Mouse (Mus musculus): ENCODE measurements at regions not wholly inside any gene's neighbourhood (a gene's known extent, or its start where the extent isn't known, plus 50 kb on each side); places are given as distances from the start of the nearest gene placed in this dataset.

DNA sequence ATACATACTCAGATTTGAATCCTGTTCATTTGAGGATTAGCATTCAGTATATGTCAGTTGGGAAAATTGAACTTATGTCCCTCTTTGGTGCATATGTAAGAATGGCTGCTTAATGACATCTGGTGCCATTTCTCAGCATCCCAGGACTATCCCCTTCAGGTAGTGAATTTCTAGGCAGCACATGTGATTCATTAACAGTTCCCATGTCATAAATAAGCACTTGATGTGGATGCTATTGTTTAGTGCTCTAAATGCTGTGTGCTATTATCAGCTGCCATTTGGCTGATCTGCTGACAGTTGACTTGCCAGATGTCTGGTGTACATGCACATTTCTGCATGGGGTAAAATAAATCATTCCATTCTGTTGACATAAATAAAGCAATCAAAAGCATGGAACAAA is 467.0 kb upstream of the Cblb start:
- intact Hi-C loops (cut with DNase I): no loop called here
- no peak overlapping the region for H3K4me3 ChIP-seq
- no peak for TF ChIP-seq CTCF (IDR thresholded peaks at IDR 0.05)
- H3K27ac ChIP-seq: no peak overlapping the region
- no peak for DNase-seq (ENCODE audit: extremely low spot score in 1 of 2, low spot score in 2 of 2)

GRCm38 (mm10) chr16:51577915-51578593 is 453.0 kb upstream of the Cblb start:
- no peak for TF ChIP-seq CTCF (IDR thresholded peaks at IDR 0.05)
- Histone ChIP-seq H3K4me3 (no peak overlapping the region), H3K27ac (no peak overlapping the region)
- intact Hi-C loops (cut with DNase I): no loop called here
- DNase-seq (ENCODE audit: extremely low spot score in 1 of 2, low spot score in 2 of 2): no peak

DNA sequence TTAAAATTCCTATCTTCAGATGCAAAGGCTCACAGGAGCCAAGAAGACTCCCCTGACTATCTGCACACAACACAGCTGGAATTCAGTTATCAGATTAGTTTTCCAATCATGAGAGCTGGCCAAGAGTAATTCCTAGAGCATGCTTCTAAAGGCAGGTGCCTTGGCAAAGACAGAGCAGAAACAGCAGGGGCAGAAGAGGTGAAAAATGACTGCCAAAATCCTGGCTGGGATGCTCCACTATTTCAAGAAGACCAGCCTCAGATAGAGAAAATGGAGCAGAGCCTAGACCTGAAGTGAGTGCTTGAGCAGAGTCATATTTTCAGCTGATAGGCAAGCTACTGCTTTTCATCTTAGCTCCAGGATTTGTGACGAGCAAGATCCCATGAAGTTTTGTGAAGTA is 450.5 kb upstream of the Cblb start:
- Histone ChIP-seq H3K27ac (no peak overlapping the region), H3K4me3 (no peak overlapping the region)
- no peak for DNase-seq (ENCODE audit: extremely low spot score in 1 of 2, low spot score in 2 of 2)
- TF ChIP-seq CTCF (IDR thresholded peaks at IDR 0.05): no peak
- intact Hi-C loops (cut with DNase I): no loop called here

DNA sequence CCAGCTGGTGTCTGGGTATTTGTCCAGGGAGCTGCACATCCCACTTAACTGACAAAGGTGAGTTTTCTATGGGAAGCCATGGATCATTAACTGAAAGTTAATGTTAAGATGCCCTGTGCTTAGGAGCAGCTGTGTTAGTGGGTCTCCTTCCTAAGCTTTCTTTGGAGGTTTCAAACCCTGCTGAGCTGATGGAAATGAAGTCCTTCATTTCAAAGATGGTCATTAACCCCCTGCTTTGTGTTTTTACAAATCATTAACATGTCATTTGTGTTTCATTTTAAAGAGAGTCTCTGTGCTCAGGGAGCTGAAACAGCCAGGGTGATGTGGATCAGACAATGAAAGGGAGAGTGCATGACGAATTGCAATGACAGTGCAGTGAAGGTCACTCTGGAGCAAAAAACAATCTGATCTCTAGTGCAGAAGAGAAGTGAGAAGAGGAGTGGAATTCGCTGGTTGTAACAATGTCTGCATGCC is 441.1 kb upstream of the Cblb start:
- intact Hi-C loops (cut with DNase I): no loop called here
- H3K27ac ChIP-seq: no peak overlapping the region
- no peak for DNase-seq (ENCODE audit: extremely low spot score in 1 of 2, low spot score in 2 of 2)
- TF ChIP-seq CTCF (IDR thresholded peaks at IDR 0.05): no peak
- H3K4me3 ChIP-seq: no peak overlapping the region

DNA sequence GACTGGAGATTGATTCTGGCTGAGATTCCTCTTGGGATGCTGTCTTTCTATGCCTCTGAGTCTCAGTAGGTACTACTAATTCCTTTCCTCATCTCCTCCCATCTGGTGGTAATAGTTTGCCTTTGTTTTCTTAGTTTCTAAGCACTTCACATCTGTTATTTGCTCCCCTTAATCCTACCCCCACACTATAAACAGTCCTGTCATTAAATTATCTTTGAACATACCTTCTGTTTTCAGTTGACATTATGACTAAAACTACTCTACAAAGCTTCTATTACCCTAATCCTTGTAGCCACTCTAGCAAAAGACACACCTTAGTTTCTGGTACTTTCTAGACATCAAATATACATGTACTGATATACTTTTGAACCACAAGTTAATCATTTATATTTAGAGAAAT is 413.4 kb upstream of the Cblb start:
- DNase-seq (ENCODE audit: extremely low spot score in 1 of 2, low spot score in 2 of 2): no peak
- H3K27ac ChIP-seq: no peak overlapping the region
- no peak for TF ChIP-seq CTCF (IDR thresholded peaks at IDR 0.05)
- no peak overlapping the region for H3K4me3 ChIP-seq
- intact Hi-C loops (cut with DNase I): no loop called here

DNA sequence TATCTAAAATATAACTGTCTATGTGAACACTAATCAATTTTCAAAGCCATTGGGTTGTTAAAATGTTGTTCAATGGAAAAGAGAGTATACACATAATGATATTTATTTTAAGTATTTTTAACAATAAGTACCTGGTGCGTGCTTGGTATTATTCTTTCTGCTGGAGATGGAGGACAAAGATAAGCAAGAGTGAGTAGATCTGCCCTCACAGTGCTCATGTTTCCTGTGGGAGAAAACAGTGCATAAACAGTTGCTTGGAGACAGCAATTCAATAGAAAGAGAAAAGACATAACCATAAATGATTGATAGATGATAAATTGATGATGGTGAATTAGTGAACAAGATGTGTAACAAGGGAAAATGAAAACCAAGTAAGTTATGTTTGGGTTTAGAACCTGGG is 384.4 kb upstream of the Cblb start:
- H3K27ac ChIP-seq: no peak overlapping the region
- intact Hi-C loops (cut with DNase I): no loop called here
- H3K4me3 ChIP-seq: no peak overlapping the region
- no peak for TF ChIP-seq CTCF (IDR thresholded peaks at IDR 0.05)
- no peak for DNase-seq (ENCODE audit: extremely low spot score in 1 of 2, low spot score in 2 of 2)

GRCm38 (mm10) chr16:51650100-51650499 is 380.9 kb upstream of the Cblb start:
- DNase-seq (ENCODE audit: extremely low spot score in 1 of 2, low spot score in 2 of 2): no peak

DNA sequence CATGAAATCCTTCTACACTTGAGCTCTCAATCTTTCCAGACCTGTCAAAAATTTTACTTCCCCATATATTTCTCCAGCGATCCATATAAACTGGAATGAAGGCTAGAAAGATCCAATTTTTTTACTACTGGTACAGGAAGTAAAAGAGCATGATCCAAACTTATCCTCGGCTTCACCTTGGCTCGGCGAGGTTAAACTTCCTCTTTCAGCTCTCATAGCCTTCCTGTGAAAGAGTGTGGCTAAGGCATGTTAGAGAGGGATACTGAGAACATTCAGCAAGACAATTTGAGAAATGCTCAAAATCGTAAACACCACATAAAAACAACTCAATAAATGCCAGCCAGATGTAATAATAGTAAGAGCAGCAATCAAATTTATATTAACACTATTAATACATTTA is 380.3 kb upstream of the Cblb start:
- no peak for DNase-seq (ENCODE audit: extremely low spot score in 1 of 2, low spot score in 2 of 2)
- intact Hi-C loops (cut with DNase I): no loop called here
- TF ChIP-seq CTCF (IDR thresholded peaks at IDR 0.05): no peak
- Histone ChIP-seq H3K27ac (no peak overlapping the region), H3K4me3 (no peak overlapping the region)

More at GRCm38 (mm10) chr16:51650100-51650499, 380.9 kb upstream of the Cblb start:
- H3K4me3 ChIP-seq: no peak overlapping the region
- intact Hi-C loops (cut with DNase I): no loop called here
- H3K27ac ChIP-seq: no peak overlapping the region
- no peak for TF ChIP-seq CTCF (IDR thresholded peaks at IDR 0.05)

GRCm38 (mm10) chr16:51661693-51662092 is 369.3 kb upstream of the Cblb start:
- intact Hi-C loops (cut with DNase I): no loop called here

DNA sequence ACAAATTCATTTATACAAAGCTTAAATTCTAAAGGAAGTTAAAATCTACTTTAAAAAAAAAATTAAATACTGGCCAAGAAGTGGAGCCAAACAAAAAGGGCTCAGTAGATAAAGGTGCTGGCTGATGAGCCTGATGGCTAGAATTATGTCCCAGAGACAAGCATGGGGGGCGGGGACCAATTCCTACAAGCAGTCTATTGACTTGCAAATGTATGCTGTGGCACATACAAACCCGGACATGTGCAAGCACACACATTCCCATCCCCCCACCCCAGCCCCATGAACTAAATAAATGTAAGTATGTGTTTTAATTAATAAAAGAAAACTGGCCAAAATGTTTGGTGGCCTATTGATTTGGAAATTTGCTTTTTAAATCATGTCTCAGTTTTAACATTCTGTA is 366.7 kb upstream of the Cblb start:
- no peak overlapping the region for H3K4me3 ChIP-seq
- H3K27ac ChIP-seq: no peak overlapping the region
- intact Hi-C loops (cut with DNase I): no loop called here
- no peak for DNase-seq (ENCODE audit: extremely low spot score in 1 of 2, low spot score in 2 of 2)
- no peak for TF ChIP-seq CTCF (IDR thresholded peaks at IDR 0.05)

More at GRCm38 (mm10) chr16:51661693-51662092, 369.3 kb upstream of the Cblb start:
- Histone ChIP-seq H3K27ac (no peak overlapping the region), H3K4me3 (no peak overlapping the region)
- no peak for DNase-seq (ENCODE audit: extremely low spot score in 1 of 2, low spot score in 2 of 2)
- no peak for TF ChIP-seq CTCF (IDR thresholded peaks at IDR 0.05)

GRCm38 (mm10) chr16:51675101-51675500 is 355.9 kb upstream of the Cblb start:
- intact Hi-C loops (cut with DNase I): no loop called here
- H3K4me3 ChIP-seq: no peak overlapping the region
- no peak for DNase-seq (ENCODE audit: extremely low spot score in 1 of 2, low spot score in 2 of 2)
- no peak for TF ChIP-seq CTCF (IDR thresholded peaks at IDR 0.05)
- no peak overlapping the region for H3K27ac ChIP-seq

DNA sequence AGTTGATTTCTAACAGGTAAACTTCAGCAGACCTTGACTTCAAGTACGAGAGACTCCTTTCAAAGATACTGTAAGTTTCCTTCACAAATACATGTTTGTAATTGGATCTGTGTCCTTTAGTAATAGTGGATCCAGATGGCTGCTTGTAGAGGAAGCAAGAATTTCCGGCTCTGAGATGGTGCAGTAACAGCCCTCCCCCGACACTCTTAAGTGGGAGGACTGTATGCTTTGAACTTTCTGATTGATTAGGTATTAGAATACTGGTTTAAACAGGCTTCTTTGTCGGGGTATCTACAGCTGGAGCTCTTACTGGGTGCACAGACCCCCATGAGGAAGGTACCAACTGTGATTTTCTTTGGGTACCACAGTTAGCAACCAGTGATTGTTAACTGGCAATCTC is 355.0 kb upstream of the Cblb start:
- no peak for DNase-seq (ENCODE audit: extremely low spot score in 1 of 2, low spot score in 2 of 2)
- no peak overlapping the region for H3K27ac ChIP-seq
- TF ChIP-seq CTCF (IDR thresholded peaks at IDR 0.05): no peak
- H3K4me3 ChIP-seq: no peak overlapping the region
- intact Hi-C loops (cut with DNase I): no loop called here

DNA sequence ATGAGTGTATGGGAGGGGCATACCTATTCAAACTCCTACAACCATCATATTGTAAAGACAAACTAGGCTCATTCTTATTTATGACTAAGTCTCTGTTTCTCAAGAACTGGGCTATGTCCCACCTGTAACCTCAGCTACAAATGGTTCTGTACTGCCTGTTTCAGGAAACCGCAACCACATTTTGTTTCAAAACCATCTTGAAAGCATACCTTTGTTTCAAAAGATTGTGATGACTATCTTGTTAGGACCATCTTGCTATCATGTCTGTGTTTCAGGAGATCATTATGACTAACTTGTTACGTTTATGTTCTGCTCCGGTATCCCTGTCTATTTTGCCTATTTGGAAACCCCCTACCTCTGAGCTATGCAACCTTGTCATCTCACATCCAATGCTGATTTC is 340.2 kb upstream of the Cblb start:
- no peak overlapping the region for H3K27ac ChIP-seq
- no peak overlapping the region for H3K4me3 ChIP-seq
- no peak for TF ChIP-seq CTCF (IDR thresholded peaks at IDR 0.05)
- intact Hi-C loops (cut with DNase I): no loop called here
- no peak for DNase-seq (ENCODE audit: extremely low spot score in 1 of 2, low spot score in 2 of 2)
